Mouse (Mus musculus): ENCODE measurements around the gene Arpc2.

The Arpc2 gene

DNA sequence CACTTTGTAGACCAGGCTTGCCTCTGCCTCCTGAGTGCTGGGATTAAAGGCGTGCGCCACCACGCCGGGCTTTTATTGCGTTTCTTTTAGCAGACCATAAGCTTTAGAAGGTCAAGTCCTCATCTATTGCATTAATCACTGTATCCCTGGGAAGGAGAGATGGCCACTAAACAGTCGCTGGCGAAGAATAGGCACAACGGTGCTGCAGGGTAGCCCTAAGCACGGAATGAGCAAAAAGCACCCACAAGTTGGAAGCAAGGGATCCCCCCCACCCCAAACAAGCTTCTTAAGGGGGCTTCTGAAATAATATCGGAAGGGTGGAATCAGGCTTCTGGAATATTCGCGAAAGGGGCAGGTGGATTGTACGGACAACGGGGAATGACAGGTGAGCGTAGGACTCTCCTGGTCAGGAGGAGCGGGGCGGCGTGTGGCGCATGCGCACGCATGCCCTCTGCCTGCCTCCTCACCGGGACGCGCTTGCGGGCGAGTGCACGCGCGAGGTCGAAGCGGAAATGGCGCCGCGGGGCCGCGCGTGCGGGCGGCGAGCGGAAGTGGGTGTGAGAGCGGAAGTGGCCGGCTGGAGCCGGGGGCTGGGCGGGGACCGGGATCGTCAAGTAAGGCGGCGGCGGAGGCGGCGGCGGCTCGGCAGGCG is at the start of gene Arpc2:
Gene Arpc2 (plus strand): TSS at position 147 of the 652 bp plus-strand sequence.
- ChIA-PET CTCF (no interaction called here), POLR2A (interaction anchor here in 3 of 4 experiments (0.5 to 8.1 kb wide), 24 partner anchors 8 to 1998 kb away, joined by 3 to 69 read pairs (median 4); partner anchors contain the start of genes Aamp (in 2 of the 3) and Pnkd (in 2 of the 3))

DNA sequence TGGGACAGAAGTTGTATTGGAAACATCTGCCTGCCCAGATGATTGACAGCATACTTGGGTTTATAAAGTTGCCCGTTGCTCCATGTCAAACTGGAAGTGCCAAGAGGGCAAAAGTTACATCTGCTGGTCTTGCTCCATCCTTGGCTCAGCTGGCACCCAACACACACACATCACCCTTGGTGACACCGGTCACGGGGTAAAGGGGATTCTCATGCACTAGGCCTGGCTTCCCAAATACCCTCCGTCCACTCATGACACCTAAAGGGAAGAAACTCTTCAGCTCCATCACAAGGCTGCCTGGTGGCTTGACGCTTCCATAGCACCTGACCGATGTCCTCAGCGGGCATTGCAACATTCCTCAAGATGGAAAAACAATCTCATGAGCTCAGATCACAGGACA is 45.4 kb upstream of the Arpc2 start:
- POLR2A ChIA-PET: interaction anchor here in 1 of 4 experiments (0.7 kb wide), 1 partner anchor 13 kb away, joined by 3 read pairs; no protein-coding TSS in a partner anchor
- CTCF ChIA-PET: no interaction called here

DNA sequence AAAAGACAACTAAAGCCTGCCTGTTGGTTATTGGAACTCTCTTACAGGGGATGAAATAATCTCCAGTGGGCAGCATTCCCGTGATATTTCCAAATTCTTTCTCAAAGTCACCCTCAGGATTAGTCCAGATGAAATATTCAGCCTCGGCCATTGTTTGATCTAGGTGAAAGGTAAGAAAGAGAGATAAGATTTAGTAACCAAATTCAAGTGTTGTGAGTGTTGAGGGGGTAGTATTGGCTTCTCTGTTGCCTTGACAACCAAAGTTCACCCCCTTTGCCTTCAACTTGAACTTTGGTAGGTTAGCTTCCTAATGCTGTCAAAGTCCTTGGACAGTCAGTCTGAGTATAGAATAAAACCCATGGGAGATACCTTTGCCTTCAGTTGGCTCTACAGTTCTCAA is 43.2 kb upstream of the Arpc2 start:
- POLR2A ChIA-PET: interaction anchor here in 1 of 4 experiments (1.3 kb wide), 1 partner anchor 8 kb away, joined by 3 read pairs; no protein-coding TSS in a partner anchor
- CTCF ChIA-PET: interaction anchor here in 1 of 4 experiments (0.6 kb wide), 1 partner anchor 507 kb away, joined by 4 read pairs; no protein-coding TSS in a partner anchor

DNA sequence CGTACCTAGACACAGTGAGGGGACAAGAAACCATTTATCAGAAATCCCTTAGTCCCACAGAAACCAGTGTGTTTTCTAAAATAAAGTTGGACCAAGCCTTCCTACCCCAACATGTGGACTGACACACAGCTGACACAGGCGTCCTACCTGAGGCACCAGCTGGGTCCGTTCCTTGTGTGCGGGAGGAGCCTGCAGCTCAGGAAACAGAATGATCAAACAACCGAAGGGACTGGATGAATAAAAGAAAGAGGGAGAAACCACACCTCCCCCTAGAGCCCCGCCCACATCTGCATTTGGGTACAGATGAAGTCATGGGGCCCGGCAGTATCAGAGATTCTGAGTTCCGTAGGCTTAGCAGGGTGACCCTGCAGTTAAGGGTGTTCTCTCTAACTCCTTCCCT is 41.4 kb upstream of the Arpc2 start, which contains the start of gene Cxcr1:
Gene Cxcr1 (minus strand): TSS at position 187 of the 400 bp plus-strand sequence.
- ChIA-PET CTCF (interaction anchor here in 3 of 4 experiments (0.6 to 2.1 kb wide), 5 partner anchors 11 to 293 kb away, joined by 3 to 6 read pairs (median 4); no protein-coding TSS in a partner anchor), POLR2A (interaction anchor here in 1 of 4 experiments (2.1 kb wide), 1 partner anchor 13 kb away, joined by 11 read pairs; no protein-coding TSS in a partner anchor)

DNA sequence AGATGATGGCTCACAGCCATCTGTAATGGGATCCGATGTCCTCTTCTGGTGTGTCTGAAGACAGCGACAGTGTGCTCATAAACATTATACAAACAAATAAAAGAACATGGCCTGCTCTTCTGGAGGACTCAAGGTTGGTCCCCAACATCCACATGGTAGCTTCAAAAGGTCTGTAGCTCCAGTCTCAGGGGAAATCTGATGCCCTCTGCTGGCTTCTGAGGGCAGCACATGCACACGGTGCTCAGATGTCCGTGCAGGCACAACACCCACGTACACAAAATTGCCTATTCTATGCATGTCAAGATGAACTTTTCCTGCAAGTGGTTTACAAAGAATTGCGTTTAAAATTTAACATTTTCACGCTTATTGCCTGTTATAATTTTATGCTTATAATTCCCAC is 39.9 kb upstream of the Arpc2 start:
- CTCF ChIA-PET: interaction anchor here (0.5 to 2.6 kb wide), 48 partner anchors 8 to 294 kb away, joined by 3 to 34 read pairs (median 4); partner anchors contain the start of genes Aamp (in 1 of the 4), Catip (in 1 of the 4) and Pnkd (in 1 of the 4)

DNA sequence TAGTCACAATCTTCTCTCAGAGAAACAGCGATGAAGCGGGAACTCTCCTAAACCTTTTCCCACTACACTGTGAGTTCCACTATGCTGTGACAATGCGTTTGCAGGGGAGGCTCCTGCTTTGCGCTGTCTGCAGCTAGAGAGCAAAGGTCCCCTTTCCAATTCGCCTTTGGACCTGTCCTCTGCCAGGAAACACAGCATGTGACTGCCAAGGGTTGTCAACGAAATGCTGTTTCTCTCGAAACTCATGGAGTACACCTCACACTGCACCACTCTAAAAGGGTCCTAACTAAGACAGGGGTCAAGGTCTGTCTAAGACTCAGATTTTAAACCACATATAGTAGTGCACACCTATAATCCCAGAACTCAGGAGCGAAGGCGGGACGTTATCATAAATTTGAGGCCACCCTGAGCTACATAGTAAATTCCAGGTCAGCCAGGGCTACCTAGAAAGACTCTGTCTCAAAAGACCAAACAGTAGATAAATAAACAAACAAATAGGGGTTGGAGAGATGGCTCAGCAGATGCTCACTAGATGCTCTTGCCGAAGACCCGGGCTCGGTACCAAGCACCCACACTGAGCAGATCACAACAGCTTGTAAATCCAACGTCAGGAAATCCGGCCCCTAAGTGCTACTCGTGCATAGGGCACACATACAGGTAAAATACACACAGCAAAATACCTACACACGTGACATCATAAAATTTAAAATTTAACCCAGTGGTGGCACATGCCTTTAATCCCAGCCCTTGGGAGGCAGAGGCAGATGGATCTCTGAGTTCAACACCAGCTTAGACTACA is 39.1 kb upstream of the Arpc2 start:
- CTCF ChIA-PET: interaction anchor here (0.7 to 2.6 kb wide), 20 partner anchors 9 to 295 kb away, joined by 3 to 34 read pairs (median 5); partner anchors contain the start of genes Aamp (in 1 of the 4) and Pnkd (in 1 of the 4)
- POLR2A ChIA-PET: interaction anchor here in 2 of 4 experiments (0.7 to 2.0 kb wide), 9 partner anchors 9 to 222 kb away, joined by 3 to 6 read pairs (median 3); no protein-coding TSS in a partner anchor

More for the DNA sequence above, 39.9 kb upstream of the Arpc2 start:
- POLR2A ChIA-PET: interaction anchor here in 2 of 4 experiments (0.6 to 2.1 kb wide), 7 partner anchors 11 to 223 kb away, joined by 3 to 11 read pairs (median 5); no protein-coding TSS in a partner anchor

DNA sequence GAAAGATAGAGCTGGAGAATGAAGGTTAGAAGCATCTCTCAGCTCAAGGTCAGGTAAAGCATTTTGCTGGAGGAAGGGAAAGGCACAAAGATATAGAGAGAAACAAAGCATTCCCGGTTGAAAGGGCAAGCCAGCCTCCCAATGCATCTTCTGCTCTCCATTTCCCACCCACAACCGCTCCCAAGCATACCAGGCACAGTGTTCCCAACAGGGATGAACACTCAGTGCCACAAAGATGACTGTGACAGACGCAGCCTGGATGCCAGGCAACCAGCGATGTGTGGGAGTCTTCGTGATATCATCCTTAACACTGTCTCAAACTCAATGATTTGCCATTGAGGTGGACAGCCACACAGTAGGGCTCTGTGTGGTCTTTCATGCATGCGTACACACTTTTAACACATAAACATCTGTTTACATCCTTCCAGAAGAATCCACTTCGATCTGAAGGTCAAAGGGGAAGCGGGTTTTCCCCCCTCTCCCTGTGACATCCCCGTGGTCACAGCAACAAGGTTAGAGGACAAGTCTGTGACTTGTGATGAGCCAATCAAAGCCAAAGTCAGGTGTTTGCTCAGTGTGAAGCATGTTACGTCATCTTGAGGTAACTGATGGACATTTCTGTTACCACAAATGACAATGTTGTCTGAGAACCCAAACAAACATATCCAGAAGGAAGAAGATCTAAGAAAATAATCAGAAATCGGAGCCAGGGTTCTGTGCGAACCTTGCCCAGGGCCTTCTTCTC is 38.0 kb upstream of the Arpc2 start:
- POLR2A ChIA-PET: interaction anchor here in 3 of 4 experiments (0.6 to 1.4 kb wide), 7 partner anchors 8 to 188 kb away, joined by 3 to 9 read pairs (median 4); no protein-coding TSS in a partner anchor
- CTCF ChIA-PET: interaction anchor here in 2 of 4 experiments (1.5 to 2.6 kb wide), 2 partner anchors 296 kb away, joined by 4 to 34 read pairs; no protein-coding TSS in a partner anchor

DNA sequence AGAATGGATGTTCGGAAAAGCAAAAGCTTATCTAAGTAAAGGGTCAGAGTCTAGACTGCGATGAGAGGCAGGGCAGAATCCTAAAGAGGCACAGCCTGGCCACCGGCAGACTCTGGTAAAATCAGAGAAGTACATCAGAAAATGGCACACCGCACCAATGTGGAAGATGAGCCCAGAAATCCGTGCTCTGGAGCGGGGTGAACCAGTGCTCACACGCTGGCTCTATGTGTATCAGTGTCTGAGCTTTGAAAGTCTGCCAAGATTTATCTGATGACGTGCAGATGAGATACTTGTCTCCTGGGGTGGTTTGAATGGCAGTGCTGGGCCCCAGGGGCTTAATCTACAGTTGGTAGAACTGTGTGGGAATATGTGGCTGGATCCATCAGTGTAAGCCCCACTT is 36.8 kb upstream of the Arpc2 start:
- ChIA-PET CTCF (interaction anchor here in 1 of 4 experiments (0.8 to 0.9 kb wide), 2 partner anchors 138 to 297 kb away, joined by 3 to 4 read pairs; no protein-coding TSS in a partner anchor), POLR2A (no interaction called here)

DNA sequence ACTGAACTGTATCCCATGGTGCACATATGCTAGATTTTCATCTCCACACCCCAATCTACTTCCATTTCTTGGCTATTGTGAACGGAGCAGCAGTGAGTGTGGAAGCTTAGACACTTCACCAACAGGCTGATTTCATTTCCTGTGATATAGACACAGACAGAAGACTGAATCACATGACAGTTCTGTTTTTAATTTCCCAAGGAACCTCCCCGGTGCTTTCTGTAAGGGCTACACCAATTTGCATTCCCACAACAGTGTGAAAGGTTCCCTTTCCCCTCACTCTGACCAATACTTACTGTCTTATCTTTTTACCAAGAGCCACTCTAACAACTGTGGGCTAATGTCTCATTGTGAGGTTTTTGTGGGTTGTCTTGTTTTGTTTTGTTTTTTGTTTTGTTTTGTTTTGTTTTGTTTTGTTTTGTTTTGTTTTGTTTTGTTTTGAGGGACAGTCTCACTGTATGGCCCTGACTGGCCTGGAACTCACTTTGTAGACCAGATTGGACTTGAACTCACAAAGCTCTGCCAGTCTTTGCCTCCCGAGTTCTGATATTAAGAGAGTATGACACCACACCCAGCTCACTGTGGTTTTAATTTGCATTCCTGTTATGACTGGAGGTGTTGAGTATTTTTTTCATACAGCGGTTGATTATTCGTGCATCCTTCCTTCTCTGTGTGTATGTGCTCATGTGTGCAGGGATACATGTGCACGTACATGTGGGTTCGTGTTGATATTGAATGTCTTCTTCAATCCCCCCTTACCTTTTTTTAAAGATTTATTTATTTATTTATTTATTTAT is 34.6 kb upstream of the Arpc2 start:
- ChIA-PET CTCF (interaction anchor here in 1 of 4 experiments (0.5 to 0.9 kb wide), 2 partner anchors 102 to 299 kb away, joined by 3 to 5 read pairs; no protein-coding TSS in a partner anchor), POLR2A (interaction anchor here in 1 of 4 experiments (1.0 kb wide), 1 partner anchor 22 kb away, joined by 3 read pairs; no protein-coding TSS in a partner anchor)

DNA sequence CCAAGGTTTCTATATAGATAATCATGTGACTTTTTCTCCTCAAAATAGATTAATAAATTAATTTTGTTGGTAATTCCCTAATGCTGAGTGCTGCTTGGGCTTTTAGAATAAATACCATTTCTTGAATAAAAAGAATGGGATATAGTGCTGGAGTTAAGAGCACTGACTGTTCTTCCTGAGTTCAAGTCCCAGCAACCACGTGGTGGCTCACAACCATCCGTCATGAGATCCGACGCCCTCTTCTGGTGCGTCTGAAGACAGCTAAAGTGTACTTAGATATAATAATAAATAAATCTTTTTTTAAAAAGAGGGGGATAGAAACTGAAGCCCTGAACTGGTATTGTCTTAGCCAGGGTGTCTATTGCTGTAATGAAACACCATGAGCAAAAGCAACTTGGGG is 32.4 kb upstream of the Arpc2 start:
- ChIA-PET CTCF (interaction anchor here in 3 of 4 experiments (0.6 to 1.5 kb wide), 6 partner anchors 158 to 1353 kb away, joined by 3 to 5 read pairs (median 4); partner anchors contain the start of gene Catip (in 1 of the 3)), POLR2A (interaction anchor here in 3 of 4 experiments (0.6 to 1.3 kb wide), 4 partner anchors 13 to 462 kb away, joined by 3 to 4 read pairs (median 3); no protein-coding TSS in a partner anchor)

DNA sequence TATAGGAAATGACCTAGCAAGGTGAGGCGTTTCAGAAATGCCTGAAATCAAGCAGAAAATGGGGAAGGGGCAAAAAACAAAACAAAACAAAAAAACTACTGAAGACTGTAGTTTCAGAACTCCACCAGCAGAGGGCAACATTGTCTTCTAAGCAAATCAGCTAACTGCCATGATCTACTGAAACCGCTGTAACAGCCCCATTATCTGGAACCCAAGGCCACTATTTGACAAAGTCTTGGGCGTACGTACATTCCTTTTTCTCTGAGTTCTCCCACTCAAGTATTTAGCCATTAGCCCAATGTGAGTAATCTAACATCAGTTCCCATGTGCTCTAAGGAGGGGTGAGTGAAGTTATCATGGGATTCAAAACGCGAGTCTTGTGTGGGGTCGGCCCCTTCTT is 30.0 kb upstream of the Arpc2 start:
- POLR2A ChIA-PET: interaction anchor here in 2 of 4 experiments (0.6 to 3.1 kb wide), 18 partner anchors 8 to 215 kb away, joined by 3 to 11 read pairs (median 4); partner anchors contain the start of genes Arpc2 (in 2 of the 2), Aamp (in 1 of the 2), Catip (in 1 of the 2) and Cxcr1 (in 1 of the 2)
- CTCF ChIA-PET: interaction anchor here (0.5 to 3.7 kb wide), 34 partner anchors 9 to 1140 kb away, joined by 3 to 25 read pairs (median 4); partner anchors contain the start of genes Catip (in 4 of the 4), Aamp (in 2 of the 4) and Pnkd (in 2 of the 4)

DNA sequence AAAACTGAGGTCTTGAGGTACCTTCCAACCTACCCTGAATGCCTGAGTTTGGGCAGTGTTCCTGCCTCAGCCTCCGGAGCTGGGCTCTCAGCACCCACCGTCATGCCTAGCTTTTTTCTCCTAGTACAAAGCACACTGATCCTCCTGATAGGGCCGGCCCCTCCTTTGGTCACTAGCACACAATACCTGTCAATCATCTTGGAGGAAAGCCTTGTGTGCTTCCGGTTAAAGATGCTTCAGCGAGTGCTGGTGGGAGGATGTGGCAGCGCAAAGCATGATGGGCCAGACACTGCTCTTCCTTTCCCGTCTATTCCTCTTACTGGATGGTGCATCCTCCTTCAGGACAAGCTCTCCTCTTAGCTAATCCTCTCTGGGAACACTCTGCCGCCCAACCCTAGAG is 29.2 kb upstream of the Arpc2 start:
- CTCF ChIA-PET: interaction anchor here (0.6 to 3.7 kb wide), 26 partner anchors 8 to 1626 kb away, joined by 3 to 25 read pairs (median 4); partner anchors contain the start of genes Aamp (in 2 of the 4), Catip (in 2 of the 4) and Pnkd (in 2 of the 4)
- POLR2A ChIA-PET: interaction anchor here in 3 of 4 experiments (0.6 to 3.1 kb wide), 23 partner anchors 9 to 249 kb away, joined by 3 to 11 read pairs (median 4); partner anchors contain the start of genes Arpc2 (in 2 of the 3), Aamp (in 1 of the 3), Catip (in 1 of the 3) and Cxcr1 (in 1 of the 3)

DNA sequence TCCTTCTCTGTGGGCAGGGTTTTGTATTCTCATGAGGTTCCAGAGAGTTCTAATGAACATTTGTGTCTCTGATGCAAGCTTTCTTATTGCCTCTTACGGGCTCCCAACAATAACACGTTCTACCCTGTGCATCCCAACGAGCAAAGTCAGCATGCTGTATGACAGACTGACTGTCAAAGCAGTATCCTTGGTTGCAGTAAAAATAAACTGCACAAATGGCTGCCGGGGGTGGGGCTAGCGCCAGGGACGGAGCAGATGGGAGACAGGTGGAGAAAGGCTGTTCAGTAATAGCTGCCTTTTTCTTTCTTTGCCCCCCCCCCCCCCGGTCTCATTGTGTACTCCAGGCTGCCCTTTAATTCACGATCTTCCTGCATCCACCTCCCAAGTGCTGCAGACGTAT is 28.0 kb upstream of the Arpc2 start:
- POLR2A ChIA-PET: interaction anchor here (0.6 to 3.1 kb wide), 22 partner anchors 13 to 467 kb away, joined by 3 to 11 read pairs (median 4); partner anchors contain the start of genes Arpc2 (in 1 of the 4), Catip (in 1 of the 4) and Cxcr1 (in 1 of the 4)
- CTCF ChIA-PET: interaction anchor here in 3 of 4 experiments (0.6 to 3.7 kb wide), 6 partner anchors 12 to 845 kb away, joined by 3 to 25 read pairs (median 4); no protein-coding TSS in a partner anchor

DNA sequence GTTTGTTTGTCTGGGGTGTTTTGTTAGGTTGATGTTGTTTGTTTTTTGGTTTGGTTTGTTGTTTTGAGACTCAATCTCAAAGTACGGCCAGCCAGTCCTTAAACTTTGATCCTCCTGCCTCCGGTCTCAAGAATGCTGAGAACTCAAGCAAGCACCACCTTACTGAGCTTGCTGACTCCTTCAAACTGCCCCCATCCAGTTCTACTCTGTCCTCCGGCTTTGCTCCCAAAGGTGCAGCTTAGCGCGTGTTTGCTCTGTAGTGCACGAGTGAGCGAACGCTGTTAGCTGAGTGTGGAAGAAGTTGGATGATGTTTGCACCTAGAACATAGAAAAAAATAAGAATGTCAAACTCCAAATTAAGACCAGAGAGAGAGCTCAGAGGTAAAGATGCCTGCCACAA is 26.9 kb upstream of the Arpc2 start:
- CTCF ChIA-PET: interaction anchor here in 3 of 4 experiments (0.7 to 2.5 kb wide), 8 partner anchors 13 to 424 kb away, joined by 3 to 7 read pairs (median 3); no protein-coding TSS in a partner anchor
- POLR2A ChIA-PET: interaction anchor here in 2 of 4 experiments (0.6 to 3.0 kb wide), 24 partner anchors 12 to 210 kb away, joined by 3 to 11 read pairs (median 4); partner anchors contain the start of genes Aamp (in 2 of the 2), Pnkd (in 2 of the 2), Arpc2 (in 1 of the 2) and Catip (in 1 of the 2)

DNA sequence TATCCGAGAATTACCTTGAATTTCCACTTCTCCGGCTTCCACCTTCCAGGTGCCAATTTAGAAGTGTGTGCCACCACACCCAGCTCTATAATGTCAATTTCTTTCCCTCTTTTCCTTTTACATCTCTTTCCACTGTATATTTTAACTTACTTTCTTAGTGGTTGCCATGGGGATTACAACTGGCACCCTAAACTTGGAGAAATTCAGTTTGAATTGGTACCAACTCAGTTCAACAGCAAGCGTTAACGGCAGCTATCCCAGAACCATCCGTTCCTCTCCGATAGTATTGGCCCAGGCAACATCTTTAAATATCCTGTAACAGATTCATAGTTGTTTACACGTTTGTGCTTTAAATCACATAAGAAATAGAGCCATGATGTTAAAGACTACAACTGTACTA is 16.0 kb upstream of the Arpc2 start:
- ChIA-PET POLR2A (interaction anchor here in 1 of 4 experiments (0.6 kb wide), 1 partner anchor 191 kb away, joined by 5 read pairs; no protein-coding TSS in a partner anchor), CTCF (no interaction called here)

Measured in embryonic stem cell, embryonic (primary cell).